8 mouse cellular contexts compared by ENCODE assay signal in the genomic region with DNA sequence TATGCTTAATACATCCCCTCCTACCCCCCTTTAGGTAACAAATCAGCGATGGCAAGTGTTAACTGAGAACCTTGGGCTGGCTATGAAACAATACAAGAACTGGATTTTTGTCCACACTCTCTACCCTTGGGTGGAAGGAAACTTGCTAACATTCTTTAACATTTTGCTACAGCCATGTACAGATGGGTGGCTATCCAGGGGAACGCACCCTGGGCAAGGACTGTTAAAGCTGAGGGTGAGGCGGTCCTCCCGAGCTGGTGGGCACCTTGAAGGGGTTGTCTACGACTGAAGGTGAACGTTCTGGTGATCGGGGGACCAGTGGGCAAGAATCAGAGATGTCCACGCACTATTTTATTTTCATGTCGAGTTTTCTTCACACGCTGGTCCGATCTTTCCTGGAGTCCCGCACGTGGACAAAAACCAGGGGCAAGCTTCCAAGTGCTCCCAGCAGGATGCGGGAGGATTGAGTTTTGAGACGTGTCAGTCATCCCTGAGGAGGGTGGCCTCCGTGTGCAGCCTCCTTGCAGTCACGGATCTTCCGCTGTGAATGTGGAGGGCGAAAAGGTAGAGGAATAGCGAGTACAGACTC. TPM values are rescaled to one million over a fixed set of nuclear protein-coding genes. Genes with fewer than 3 reads are reported as not detected.
A peak's percentile ranks its signal among the peaks of the same experiment; 100 is the strongest.
DNase-seq lines count a peak whose midpoint lies in the region; ATAC-seq and TF ChIP-seq lines count a peak whose summit lies in the region.

No protein-coding gene starts in this region.

- H3K4me1 ChIP-seq in thymus, adult 2 months (replicated peaks; ENCODE audit: control insufficient read depth, insufficient read depth, low read length) = peaks cover 11% of the 10 kb centered on the region
- peaks cover 48% of the 10 kb centered on the region for H3K4me1 ChIP-seq in liver, embryonic 12.5 days

- peak overlapping the region; percentile 93 for H3K4me3 ChIP-seq in gastrocnemius, adult 2 months
- peak overlapping the region; percentile 77 for H3K4me3 ChIP-seq in thymus, adult 2 months (ENCODE audit: control insufficient read depth, insufficient read depth, low read length)
- peak overlapping the region; percentile 74 for H3K4me3 ChIP-seq in liver, embryonic 12.5 days

- no peaks in the 10 kb centered on the region for H3K9me3 ChIP-seq in liver, embryonic 12.5 days (replicated peaks)

- WGBS in thymus, adult 2 months = 1% methylated on average over 20 of the region's 20 CpGs
- WGBS in liver, embryonic 12.5 days (ENCODE audit: insufficient replicate concordance) = 3% methylated on average over 20 of the region's 20 CpGs

- no peak for ATAC-seq in liver, embryonic 12.5 days

- H3K27ac ChIP-seq in gastrocnemius, adult 2 months = peak overlapping the region; percentile 97
- peak overlapping the region; percentile 40; the same call in 1 of the 2 replicates for H3K27ac ChIP-seq in thymus, adult 2 months (ENCODE audit: control insufficient read depth, insufficient read depth, low read length)
- peak overlapping the region; percentile 72 for H3K27ac ChIP-seq in liver, embryonic 12.5 days

- TF ChIP-seq POLR2A in thymus, adult 2 months (IDR thresholded peaks at IDR 0.05; ENCODE audit: control insufficient read depth, extremely low read depth, insufficient read depth, low read length, poor library complexity) = 0 out of 2 replicates have a peak, but pooled peaks have one; percentile 12

- no peaks in the 10 kb centered on the region for H3K27me3 ChIP-seq in thymus, adult 2 months (ENCODE audit: control insufficient read depth, insufficient read depth, low read length)
- no peaks in the 10 kb centered on the region for H3K27me3 ChIP-seq in liver, embryonic 12.5 days (replicated peaks)

- no peak for TF ChIP-seq CTCF in gastrocnemius, adult 2 months (IDR thresholded peaks at IDR 0.05)
- TF ChIP-seq CTCF in thymus, adult 2 months (IDR thresholded peaks at IDR 0.05; ENCODE audit: borderline replicate concordance, control insufficient read depth, extremely low read depth, insufficient read depth, low read length, poor library complexity) = no peak

- peak overlapping the region; percentile 76 for H3K9ac ChIP-seq in liver, embryonic 12.5 days

- intact Hi-C loops in gastrocnemius, adult 2 months (cut with DNase I) = loop anchor here (10.0 kb wide), 1 partner anchor 692 kb away; the partner anchor contains the start of gene Gabarapl1

- H3K36me3 ChIP-seq in thymus, adult 2 months (ENCODE audit: control insufficient read depth, insufficient read depth, low read length) = no peaks in the 10 kb centered on the region
- no peaks in the 10 kb centered on the region for H3K36me3 ChIP-seq in liver, embryonic 12.5 days

- DNase-seq in gastrocnemius, adult 2 months = no peak
- no peak for DNase-seq in gastrocnemius, adult 18-20 months (ENCODE audit: low spot score)
- DNase-seq in thymus, adult 2 months = no peak
- DNase-seq in thymus, postnatal 14 days = no peak
- DNase-seq in right cerebral cortex, postnatal 14 days = no peak
- DNase-seq in urinary bladder, postnatal 4 days (ENCODE audit: low spot score in 2 of 2) = no peak
- DNase-seq in thymus, adult 18-20 months = no peak

- peak overlapping the region; percentile 81 for H3K4me2 ChIP-seq in liver, embryonic 12.5 days

RNA-seq across cellular contexts. Expression of gene Klrb1b, which starts 16.3 kb away (rescaled TPM):
- total RNA-seq in gastrocnemius, adult 2 months (2021) = not detected
- not detected for total RNA-seq in gastrocnemius, adult 18-20 months (2021)
- 0.54 and 0.85 TPM in 2 replicates for polyA plus RNA-seq in thymus, adult 2 months (2012; rRNA removed)
- not detected in 2 replicates for polyA plus RNA-seq in liver, embryonic 12.5 days (2016; fragmentation: Nextera tagmentation; extraction: Ambion mirVana)

RNA-seq across cellular contexts. Expression of gene Gm44511, which starts 16.3 kb away (rescaled TPM):
- total RNA-seq in gastrocnemius, adult 2 months (2021) = not detected
- not detected for total RNA-seq in gastrocnemius, adult 18-20 months (2021)
- 0.59 TPM in 1 of 2 replicates, not detected in the other for polyA plus RNA-seq in thymus, adult 2 months (2012; rRNA removed)
- not detected in 2 replicates for polyA plus RNA-seq in liver, embryonic 12.5 days (2016; fragmentation: Nextera tagmentation; extraction: Ambion mirVana)

RNA-seq across cellular contexts. Expression of gene Clec2i, which starts 44.9 kb away (rescaled TPM):
- total RNA-seq in gastrocnemius, adult 2 months (2021) = not detected
- total RNA-seq in gastrocnemius, adult 18-20 months (2021) = not detected
- polyA plus RNA-seq in thymus, adult 2 months (2012; rRNA removed) = 9.6 and 12.1 TPM in 2 replicates
- polyA plus RNA-seq in liver, embryonic 12.5 days (2016; fragmentation: Nextera tagmentation; extraction: Ambion mirVana) = 0.06 TPM in 1 of 2 replicates, not detected in the other

RNA-seq across cellular contexts. Expression of gene BC035044, which starts 48.5 kb away (rescaled TPM):
- total RNA-seq in gastrocnemius, adult 2 months (2021) = not detected
- not detected for total RNA-seq in gastrocnemius, adult 18-20 months (2021)
- polyA plus RNA-seq in thymus, adult 2 months (2012; rRNA removed) = 17.8 and 18.6 TPM in 2 replicates
- 6.3 and 6.4 TPM in 2 replicates for polyA plus RNA-seq in liver, embryonic 12.5 days (2016; fragmentation: Nextera tagmentation; extraction: Ambion mirVana)

RNA-seq across cellular contexts. Expression of gene Klrb1c, which starts 53.4 kb away (rescaled TPM):
- not detected for total RNA-seq in gastrocnemius, adult 2 months (2021)
- not detected for total RNA-seq in gastrocnemius, adult 18-20 months (2021)
- 0.96 and 2.6 TPM in 2 replicates for polyA plus RNA-seq in thymus, adult 2 months (2012; rRNA removed)
- polyA plus RNA-seq in liver, embryonic 12.5 days (2016; fragmentation: Nextera tagmentation; extraction: Ambion mirVana) = 0.10 TPM in 1 of 2 replicates, not detected in the other

Comparison
In these comparisons a context has a peak if more than half of its experiments do, and no peak if none do; other contexts are left out.
1. H3K27ac ChIP-seq: peak in every context shown above with its lines; median percentile 97 in gastrocnemius, adult 2 months; 72 in liver, embryonic 12.5 days; 40 in thymus, adult 2 months.